In the genomic region with DNA sequence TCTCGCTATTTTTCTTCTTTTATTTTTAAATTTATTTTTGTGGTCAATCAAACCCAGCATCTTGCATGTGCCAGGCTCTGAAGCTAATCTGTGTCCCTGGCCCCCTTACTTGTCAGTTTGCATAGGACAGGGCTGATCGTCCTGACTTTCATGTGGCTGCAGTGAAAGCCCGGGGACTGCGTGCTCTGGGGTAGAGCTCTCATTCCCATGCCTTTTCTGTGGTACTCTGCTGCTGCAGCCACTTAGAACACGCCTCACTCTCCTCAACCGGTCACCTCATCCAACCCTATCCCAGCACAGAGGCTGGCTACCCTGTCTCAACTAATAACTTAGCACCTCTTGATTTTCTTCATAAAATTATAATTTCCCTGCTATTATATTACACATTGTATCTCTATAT, we compare ENCODE assay signal across 10 mouse cellular contexts. TPM values are rescaled to one million over a fixed set of nuclear protein-coding genes. Genes with fewer than 3 reads are reported as not detected.
DNase-seq lines count a peak whose midpoint lies in the region; ATAC-seq and TF ChIP-seq lines count a peak whose summit lies in the region.
"Had no signal": no experiment of that assay in that cellular context is flagged by ENCODE, and none has a peak within 500 bp of the region (broad histone marks: within the 10 kb centered on the region; RNA-seq: fewer than 3 reads in every experiment).

No protein-coding gene starts in this region.

- TF ChIP-seq CTCF in lung, adult 2 months (IDR thresholded peaks at IDR 0.05; ENCODE audit: insufficient read depth, low read length) = no peak
- TF ChIP-seq CTCF in small intestine, adult 2 months (IDR thresholded peaks at IDR 0.05; ENCODE audit: extremely low read depth, insufficient read length, insufficient replicate concordance, low read depth, low read length) = no peak

- H3K4me2 ChIP-seq in forebrain, embryonic 11.5 days (ENCODE audit: low read depth, low read length, severe bottlenecking) = no peak overlapping the region
- no peak overlapping the region for H3K4me2 ChIP-seq in lung, embryonic 15.5 days
- H3K4me2 ChIP-seq in intestine, embryonic 15.5 days (replicated peaks) = no peak overlapping the region
- H3K4me2 ChIP-seq: liver, embryonic 13.5 days had no signal

- H3K27ac ChIP-seq in forebrain, embryonic 10.5 days = 0 out of 2 replicates have a peak overlapping the region, but pooled peaks have one; percentile 45
- H3K27ac ChIP-seq in forebrain, embryonic 11.5 days (ENCODE audit: low read depth, low read length) = no peak overlapping the region
- H3K27ac ChIP-seq in lung, embryonic 15.5 days = peak overlapping the region; percentile 61
- H3K27ac ChIP-seq in intestine, embryonic 15.5 days = no peak overlapping the region
- H3K27ac ChIP-seq in small intestine, adult 2 months (ENCODE audit: insufficient read depth, low read depth, low read length) = peak overlapping the region; percentile 84
- H3K27ac ChIP-seq: liver, embryonic 13.5 days had no signal

- H3K4me1 ChIP-seq in forebrain, embryonic 10.5 days = peaks cover 11% of the 10 kb centered on the region
- peaks cover 2% of the 10 kb centered on the region; the same call in 1 of the 2 replicates for H3K4me1 ChIP-seq in forebrain, embryonic 11.5 days (replicated peaks; ENCODE audit: control insufficient read depth, insufficient read depth, low read length)
- H3K4me1 ChIP-seq in lung, embryonic 15.5 days = peaks cover 19% of the 10 kb centered on the region
- peaks cover 9% of the 10 kb centered on the region for H3K4me1 ChIP-seq in lung, adult 2 months (ENCODE audit: control insufficient read depth, insufficient read depth, low read length)
- H3K4me1 ChIP-seq in intestine, embryonic 15.5 days (replicated peaks) = peaks cover 4% of the 10 kb centered on the region; the same call in 1 of the 2 replicates
- H3K4me1 ChIP-seq in small intestine, adult 2 months (ENCODE audit: control insufficient read depth, insufficient read depth, insufficient read length, low read length) = peaks cover 21% of the 10 kb centered on the region
- H3K4me1 ChIP-seq: liver, embryonic 13.5 days had no signal

- no peaks in the 10 kb centered on the region for H3K27me3 ChIP-seq in forebrain, embryonic 10.5 days (ENCODE audit: poor library complexity, severe bottlenecking)
- H3K27me3 ChIP-seq in forebrain, embryonic 11.5 days (ENCODE audit: control insufficient read depth, insufficient read depth, low read length) = no peaks in the 10 kb centered on the region
- H3K27me3 ChIP-seq in lung, embryonic 15.5 days = no peaks in the 10 kb centered on the region
- H3K27me3 ChIP-seq in intestine, embryonic 15.5 days (replicated peaks) = no peaks in the 10 kb centered on the region
- no peaks in the 10 kb centered on the region for H3K27me3 ChIP-seq in small intestine, adult 2 months (ENCODE audit: control insufficient read depth, insufficient read depth, low read length)
- H3K27me3 ChIP-seq: liver, embryonic 13.5 days had no signal

- H3K9me3 ChIP-seq in forebrain, embryonic 10.5 days = no peaks in the 10 kb centered on the region
- no peaks in the 10 kb centered on the region for H3K9me3 ChIP-seq in forebrain, embryonic 11.5 days (ENCODE audit: control insufficient read depth, low read length)
- no peaks in the 10 kb centered on the region for H3K9me3 ChIP-seq in lung, embryonic 15.5 days
- H3K9me3 ChIP-seq in intestine, embryonic 15.5 days = no peaks in the 10 kb centered on the region
- H3K9me3 ChIP-seq: G1E; liver, embryonic 13.5 days had no signal

- H3K4me3 ChIP-seq in forebrain, embryonic 10.5 days = no peak overlapping the region
- H3K4me3 ChIP-seq in forebrain, embryonic 11.5 days (ENCODE audit: low read depth, low read length) = no peak overlapping the region
- H3K4me3 ChIP-seq in lung, embryonic 15.5 days = no peak overlapping the region
- no peak overlapping the region for H3K4me3 ChIP-seq in lung, adult 2 months (replicated peaks; ENCODE audit: extremely low read depth, low read depth, low read length)
- H3K4me3 ChIP-seq in intestine, embryonic 15.5 days (replicated peaks) = no peak overlapping the region
- H3K4me3 ChIP-seq in small intestine, adult 2 months (ENCODE audit: low read depth, low read length) = no peak overlapping the region
- H3K4me3 ChIP-seq: liver, embryonic 13.5 days had no signal

- no peak for DNase-seq in forebrain, embryonic 10.5 days (ENCODE audit: extremely low spot score, low spot score)
- no peak for DNase-seq in forebrain, embryonic 11.5 days (ENCODE audit: low spot score)
- DNase-seq in lung, adult 2 months = no peak
- DNase-seq in cerebellum, adult 9-10 months = no peak
- no peak for DNase-seq in natural killer cell, adult 2 months (ENCODE audit: low spot score in 2 of 2)
- DNase-seq: liver, embryonic 13.5 days had no signal

- TF ChIP-seq POLR2A in lung, adult 2 months (IDR thresholded peaks at IDR 0.05; ENCODE audit: borderline replicate concordance, extremely low read depth, low read depth, low read length) = no peak
- no peak for TF ChIP-seq POLR2A in small intestine, adult 2 months (IDR thresholded peaks at IDR 0.05; ENCODE audit: low read depth, low read length)

- no peaks in the 10 kb centered on the region for H3K36me3 ChIP-seq in forebrain, embryonic 10.5 days (replicated peaks)
- H3K36me3 ChIP-seq in forebrain, embryonic 11.5 days (ENCODE audit: control insufficient read depth, insufficient read depth, low read length) = no peaks in the 10 kb centered on the region
- H3K36me3 ChIP-seq in lung, embryonic 15.5 days = no peaks in the 10 kb centered on the region
- no peaks in the 10 kb centered on the region for H3K36me3 ChIP-seq in intestine, embryonic 15.5 days
- no peaks in the 10 kb centered on the region for H3K36me3 ChIP-seq in small intestine, adult 2 months (ENCODE audit: control insufficient read depth, insufficient read depth, low read length)
- H3K36me3 ChIP-seq: G1E; liver, embryonic 13.5 days had no signal

- ATAC-seq in forebrain, embryonic 11.5 days (replicated peaks; ENCODE audit: low FRiP score) = no peak
- ATAC-seq in lung, embryonic 15.5 days (ENCODE audit: borderline replicate concordance, extremely low read depth, low FRiP score, low TSS enrichment) = peak; percentile 62; the same call in 1 of the 2 replicates
- ATAC-seq in intestine, embryonic 15.5 days = 0 out of 2 replicates have a peak, but pooled peaks have one; percentile 28

- 78% methylated on average over 6 of the region's 6 CpGs for WGBS in forebrain, embryonic 10.5 days
- 76% methylated on average over 6 of the region's 6 CpGs for WGBS in forebrain, embryonic 11.5 days
- WGBS in lung, embryonic 15.5 days = 37% methylated on average over 6 of the region's 6 CpGs
- WGBS in lung, adult 2 months = 59% methylated on average over 6 of the region's 6 CpGs
- WGBS in intestine, embryonic 15.5 days = 72% methylated on average over 6 of the region's 6 CpGs
- WGBS in small intestine, adult 2 months = 29% methylated on average over 6 of the region's 6 CpGs

- H3K9ac ChIP-seq in forebrain, embryonic 11.5 days (ENCODE audit: low read length) = no peak overlapping the region
- H3K9ac ChIP-seq in lung, embryonic 15.5 days = no peak overlapping the region
- no peak overlapping the region for H3K9ac ChIP-seq in intestine, embryonic 15.5 days
- H3K9ac ChIP-seq: liver, embryonic 13.5 days had no signal

RNA-seq across cellular contexts. Expression of a gene that starts 8.7 kb away (rescaled TPM):
- 0.10 TPM in 1 of 2 replicates, not detected in the other for polyA plus RNA-seq in forebrain, embryonic 10.5 days (2016; fragmentation: Nextera tagmentation; extraction: Ambion mirVana)
- polyA plus RNA-seq in forebrain, embryonic 11.5 days (2014; fragmentation: Nextera tagmentation; extraction: Ambion mirVana) = 0.12 and 0.23 TPM in 2 replicates
- polyA plus RNA-seq in lung, embryonic 15.5 days (2015; fragmentation: Nextera tagmentation; extraction: Ambion mirVana) = 0.08 TPM in 1 of 2 replicates, not detected in the other
- 0.18 TPM in 1 of 2 replicates, not detected in the other for polyA plus RNA-seq in lung, adult 2 months (2012; rRNA removed)
- polyA plus RNA-seq in intestine, embryonic 15.5 days (2015; fragmentation: Nextera tagmentation; extraction: Ambion mirVana) = 0.13 and 0.15 TPM in 2 replicates
- polyA plus RNA-seq in small intestine, adult 2 months (2012; rRNA removed) = not detected in 2 replicates
- polyA plus RNA-seq: liver, embryonic 13.5 days had no signal

RNA-seq across cellular contexts. Expression of a gene that starts 23.5 kb away (rescaled TPM):
- 53.1 and 59.6 TPM in 2 replicates for polyA plus RNA-seq in forebrain, embryonic 10.5 days (2016; fragmentation: Nextera tagmentation; extraction: Ambion mirVana)
- 65.8 and 67.7 TPM in 2 replicates for polyA plus RNA-seq in forebrain, embryonic 11.5 days (2014; fragmentation: Nextera tagmentation; extraction: Ambion mirVana)
- 65.2 and 67.3 TPM in 2 replicates for polyA plus RNA-seq in lung, embryonic 15.5 days (2015; fragmentation: Nextera tagmentation; extraction: Ambion mirVana)
- polyA plus RNA-seq in lung, adult 2 months (2012; rRNA removed) = 117 and 167 TPM in 2 replicates
- 48.7 and 56.1 TPM in 2 replicates for polyA plus RNA-seq in intestine, embryonic 15.5 days (2015; fragmentation: Nextera tagmentation; extraction: Ambion mirVana)
- polyA plus RNA-seq in small intestine, adult 2 months (2012; rRNA removed) = 24.3 and 29.5 TPM in 2 replicates

RNA-seq across cellular contexts. Expression of a gene that starts 54.5 kb away (rescaled TPM):
- polyA plus RNA-seq in forebrain, embryonic 10.5 days (2016; fragmentation: Nextera tagmentation; extraction: Ambion mirVana) = 32.8 and 33.2 TPM in 2 replicates
- polyA plus RNA-seq in forebrain, embryonic 11.5 days (2014; fragmentation: Nextera tagmentation; extraction: Ambion mirVana) = 45.1 and 45.2 TPM in 2 replicates
- 38.6 and 47.3 TPM in 2 replicates for polyA plus RNA-seq in lung, embryonic 15.5 days (2015; fragmentation: Nextera tagmentation; extraction: Ambion mirVana)
- polyA plus RNA-seq in lung, adult 2 months (2012; rRNA removed) = 11.0 and 18.9 TPM in 2 replicates
- 30.4 and 35.1 TPM in 2 replicates for polyA plus RNA-seq in intestine, embryonic 15.5 days (2015; fragmentation: Nextera tagmentation; extraction: Ambion mirVana)
- 1.5 and 2.6 TPM in 2 replicates for polyA plus RNA-seq in small intestine, adult 2 months (2012; rRNA removed)

Comparison
In these comparisons a context has a peak if more than half of its experiments do, and no peak if none do; other contexts are left out.
1. H3K27ac ChIP-seq: peak in forebrain, embryonic 10.5 days (single experiment), lung, embryonic 15.5 days (single experiment) and small intestine, adult 2 months (single experiment); none in forebrain, embryonic 11.5 days (single experiment) and intestine, embryonic 15.5 days (single experiment).